Mouse (Mus musculus) kidney, adult 18-20 months (tissue): ENCODE measurements around the gene Sel1l3.

Experiments
- DNase-seq: peaks from one replicate; pipeline ENCODE4 v3.0.0; 2021

The Sel1l3 gene

GRCm38 (mm10) chr5:53140158-53140927, 73.4 kb downstream of the Sel1l3 start:
- no peak for DNase-seq

DNA sequence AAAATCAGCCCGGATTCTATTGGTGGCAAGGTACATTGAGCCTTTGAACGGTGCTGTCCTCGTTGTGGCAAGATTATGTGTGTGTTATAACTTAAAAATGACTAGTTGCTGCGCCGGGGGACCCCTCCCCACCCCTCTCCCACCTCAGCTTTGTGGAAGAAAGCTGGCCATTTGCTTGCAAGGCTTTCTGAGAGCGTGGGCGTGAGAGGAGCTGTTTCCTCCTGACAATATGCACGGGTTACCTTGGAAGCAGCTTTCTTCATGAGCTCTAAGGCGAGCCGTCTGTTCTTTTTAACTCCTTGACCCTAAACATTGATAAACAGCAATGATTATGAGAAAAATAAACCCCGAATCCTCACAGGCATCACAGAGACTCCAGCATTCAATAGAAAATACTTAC, 74.2 kb downstream of the Sel1l3 start:
- DNase-seq = no peak

- DNase-seq = no peak
Observed at GRCm38 (mm10) chr5:53139140-53139539, 74.6 kb downstream of the Sel1l3 start.

DNA sequence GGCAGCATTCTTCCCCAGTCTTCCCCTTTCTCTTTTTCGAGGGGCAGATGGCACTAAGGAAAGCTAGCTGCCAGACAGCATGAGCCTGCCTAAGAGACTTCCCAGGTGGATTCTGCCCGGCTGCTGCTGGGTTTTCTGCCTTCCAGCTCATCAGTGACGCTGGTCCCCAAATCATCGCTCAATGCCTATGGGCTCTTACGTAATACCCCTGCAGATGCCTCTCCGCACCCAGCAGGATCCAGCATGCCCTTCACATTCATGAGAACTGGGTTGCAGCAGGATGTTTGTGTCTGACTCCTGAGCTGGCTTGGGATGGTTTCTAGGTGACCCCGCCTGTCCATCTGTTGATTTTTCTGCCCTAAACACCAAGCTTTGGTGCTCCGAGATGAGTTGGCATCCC, 75.7 kb downstream of the Sel1l3 start:
- DNase-seq = no peak

GRCm38 (mm10) chr5:53135984-53136383, 77.7 kb downstream of the Sel1l3 start:
- no peak for DNase-seq

DNA sequence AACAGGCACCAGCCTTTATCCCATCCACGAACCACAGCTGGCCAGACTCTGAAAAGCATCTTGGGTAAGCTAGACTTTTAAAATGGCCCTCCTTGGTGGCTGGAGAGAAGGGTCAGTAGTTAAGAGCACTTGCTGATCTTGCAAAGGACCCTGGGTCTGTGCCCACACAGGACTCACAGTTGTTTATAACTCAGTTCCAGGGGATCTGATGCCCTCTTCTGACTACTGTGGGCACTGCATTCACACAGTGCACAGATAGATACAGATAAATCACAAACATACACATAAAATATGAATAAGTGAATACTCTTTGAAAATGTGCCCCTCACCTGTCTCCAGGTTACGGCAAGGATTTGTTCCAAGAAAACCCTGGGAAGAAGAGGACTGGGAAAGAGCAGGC, 79.7 kb downstream of the Sel1l3 start:
- DNase-seq = peak; percentile 11

DNA sequence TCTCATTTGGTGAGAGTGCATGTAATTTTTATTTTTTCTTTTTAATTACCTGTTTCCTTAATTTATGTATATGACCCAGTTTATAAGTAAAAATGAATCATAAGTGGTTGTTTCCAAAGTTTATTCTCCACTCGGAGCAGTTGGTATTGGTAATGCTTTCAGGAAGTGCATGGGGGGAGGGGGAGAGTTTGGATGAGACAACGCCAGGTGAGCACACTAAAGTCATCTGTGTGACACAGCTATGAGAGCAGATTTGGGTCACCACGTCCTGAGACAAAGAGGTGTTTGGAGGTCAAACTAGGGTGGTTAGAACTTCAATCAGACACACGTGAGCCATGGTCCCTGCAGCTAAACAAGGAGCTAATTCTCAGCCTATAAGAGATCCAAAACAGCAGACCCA, 89.0 kb downstream of the Sel1l3 start:
- DNase-seq = no peak

- DNase-seq = peak; percentile 18
Observed at GRCm38 (mm10) chr5:53123525-53124286, 90.0 kb downstream of the Sel1l3 start.

DNA sequence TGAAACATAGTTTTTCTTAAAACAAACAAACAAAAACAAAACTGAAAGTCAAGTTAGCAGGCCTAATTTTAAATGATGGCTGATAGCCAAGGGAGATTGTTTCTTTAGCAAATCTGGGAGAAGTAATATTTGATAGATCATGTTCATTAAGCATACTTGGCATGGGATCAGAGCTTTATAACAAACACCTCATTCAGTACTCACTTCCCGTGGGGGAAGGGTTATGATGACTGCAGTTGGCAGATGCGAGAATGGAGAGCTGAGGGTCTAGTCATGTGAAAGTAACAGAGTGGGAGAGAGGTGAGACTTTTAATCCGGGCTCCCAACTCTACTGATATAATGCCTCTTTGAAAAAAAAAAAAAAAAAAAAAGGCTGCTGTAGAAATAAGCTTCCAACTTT, 94.0 kb downstream of the Sel1l3 start:
- no peak for DNase-seq

DNA sequence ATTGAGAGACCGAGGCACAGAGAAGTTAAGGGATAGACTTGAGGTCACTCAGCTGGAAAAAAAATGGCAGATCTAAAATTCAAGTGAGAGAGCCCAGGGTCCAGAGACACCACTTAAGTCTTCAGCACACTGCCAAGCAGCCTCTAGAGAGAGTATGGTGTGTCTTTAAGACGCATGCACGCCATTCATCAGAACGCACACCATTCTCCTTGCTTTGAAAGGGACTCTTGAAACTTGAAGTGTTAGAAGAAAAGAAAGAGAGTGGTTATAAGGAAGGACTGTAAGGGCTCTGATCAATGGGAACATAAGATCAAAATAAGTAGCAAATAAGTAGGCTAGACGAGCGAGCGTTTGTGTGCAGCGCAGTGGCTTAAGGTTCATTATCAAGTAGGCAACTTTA, 95.5 kb downstream of the Sel1l3 start:
- DNase-seq = no peak

GRCm38 (mm10) chr5:53114616-53115267, 99.0 kb downstream of the Sel1l3 start:
- no peak for DNase-seq

- DNase-seq = no peak
Observed at GRCm38 (mm10) chr5:53112942-53113341, 100.8 kb downstream of the Sel1l3 start.

GRCm38 (mm10) chr5:53111036-53111435, 102.7 kb downstream of the Sel1l3 start:
- peak; percentile 52 for DNase-seq

GRCm38 (mm10) chr5:53110225-53110624, 103.5 kb downstream of the Sel1l3 start:
- peak; percentile 64 for DNase-seq

GRCm38 (mm10) chr5:53108668-53109067, 105.1 kb downstream of the Sel1l3 start:
- peak; percentile 24 for DNase-seq

- peak; percentile 57 for DNase-seq
Observed at GRCm38 (mm10) chr5:53108026-53108425, 105.7 kb downstream of the Sel1l3 start.

DNA sequence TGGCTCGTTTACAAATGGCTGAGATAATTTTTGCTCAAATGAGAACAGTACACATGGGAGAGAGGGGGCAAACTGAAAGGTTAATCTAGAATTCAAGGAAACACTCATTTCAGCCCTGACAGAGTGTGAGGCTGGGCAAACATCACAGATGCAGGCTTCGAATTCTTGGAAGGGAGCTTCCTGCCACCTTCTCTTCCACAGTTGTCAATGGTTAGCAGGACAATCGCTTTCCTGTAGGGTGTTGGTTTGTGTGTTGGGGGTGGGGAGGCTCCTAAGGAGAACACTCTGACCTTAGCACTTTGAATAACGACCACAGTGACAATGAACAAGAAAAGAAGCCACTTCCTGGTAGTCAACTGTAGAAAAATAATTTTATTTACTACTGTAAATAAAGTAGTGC, 107.0 kb downstream of the Sel1l3 start:
- no peak for DNase-seq

DNA sequence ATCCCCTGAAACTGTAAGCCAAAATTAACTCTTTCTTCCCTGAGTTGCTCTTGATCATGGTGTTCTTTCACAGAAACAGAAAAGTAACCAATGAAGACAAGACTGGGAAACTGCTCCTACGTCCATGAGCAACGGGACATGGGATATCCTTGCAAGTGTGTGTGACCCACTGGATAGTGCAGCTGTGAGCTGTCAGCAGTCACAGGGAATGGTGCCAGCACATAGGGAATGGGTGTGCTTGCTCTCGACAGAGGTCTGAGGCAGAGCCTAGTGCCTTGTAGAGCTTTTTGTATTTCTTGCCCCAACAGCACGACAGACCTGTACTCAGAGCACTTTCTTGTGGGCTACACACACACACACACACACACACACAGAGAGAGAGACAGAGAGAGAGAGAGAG, 107.6 kb downstream of the Sel1l3 start:
- no peak for DNase-seq

- peak; percentile 53 for DNase-seq
Observed at GRCm38 (mm10) chr5:53105716-53106115, 108.0 kb downstream of the Sel1l3 start.

DNA sequence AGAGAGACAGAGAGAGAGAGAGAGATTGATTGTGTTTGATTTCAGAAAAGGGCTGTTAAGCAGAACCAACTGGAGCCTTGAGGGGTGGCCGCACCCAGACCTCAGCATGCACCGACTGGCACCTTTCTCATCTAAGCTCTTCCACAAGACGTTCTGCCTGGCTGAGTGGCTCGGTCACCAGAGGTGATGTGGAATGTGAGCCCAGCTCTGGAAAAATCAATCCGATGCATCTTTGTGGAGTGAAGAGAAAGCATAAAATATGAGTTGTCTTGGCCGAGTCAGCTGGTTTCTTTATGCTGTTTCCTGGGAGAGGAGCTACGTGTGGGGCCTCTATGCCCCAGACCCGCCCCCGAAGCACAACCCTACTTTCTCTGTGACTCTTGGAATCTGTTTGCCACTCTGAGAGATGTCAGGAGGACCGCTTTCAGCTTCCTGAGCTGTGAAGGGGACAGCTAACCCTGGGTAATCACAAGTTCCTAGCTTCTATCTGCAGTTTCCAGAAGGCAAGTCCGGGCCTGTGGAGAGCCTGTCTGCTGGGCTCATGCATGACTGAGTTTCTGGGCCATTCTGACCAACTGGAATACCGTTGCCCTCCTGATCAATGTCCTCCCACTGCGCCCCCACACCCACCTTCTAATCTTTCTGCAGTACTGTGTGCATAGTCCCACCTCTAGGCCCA, 109.4 kb downstream of the Sel1l3 start:
- DNase-seq = peak; percentile 68

GRCm38 (mm10) chr5:53101848-53102473, 111.8 kb downstream of the Sel1l3 start:
- peak; percentile 66 for DNase-seq

GRCm38 (mm10) chr5:53091331-53091730, 122.4 kb downstream of the Sel1l3 start:
- DNase-seq = no peak

DNA sequence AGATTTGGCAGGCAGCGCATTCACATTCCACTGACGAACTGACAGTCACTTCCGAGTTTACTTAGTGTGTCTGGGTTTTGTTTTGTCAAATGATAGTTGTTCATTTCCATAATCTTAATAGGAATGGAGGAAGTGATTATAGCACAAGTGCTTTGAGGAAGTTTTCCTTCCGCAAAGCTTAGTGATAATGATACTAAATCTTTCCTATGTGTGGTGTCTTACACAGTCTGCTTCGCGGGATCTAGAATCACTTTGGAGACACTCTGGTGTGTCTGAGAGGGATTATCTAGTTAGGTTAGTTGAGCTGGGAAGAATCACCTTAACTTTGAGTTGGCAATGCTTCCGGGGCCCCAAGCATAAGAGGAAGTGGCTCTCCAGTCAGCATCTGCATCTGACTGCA, 126.3 kb downstream of the Sel1l3 start:
- DNase-seq = no peak
